8 mouse cellular contexts compared by ENCODE assay signal in genomic region chr11:58179563-58179962, GRCm38 (mm10). TPM values are rescaled to one million over a fixed set of nuclear protein-coding genes. Genes with fewer than 3 reads are reported as not detected.
DNase-seq lines count a peak whose midpoint lies in the region; ATAC-seq lines count a peak whose summit lies in the region.

No protein-coding gene starts in this region.

- H3K27ac ChIP-seq in forebrain, embryonic 14.5 days (ENCODE audit: low read depth, low read length): no peak overlapping the region

- H3K4me1 ChIP-seq in forebrain, embryonic 14.5 days (ENCODE audit: control insufficient read depth, insufficient read depth, low read length): no peaks in the 10 kb centered on the region

- H3K36me3 ChIP-seq in forebrain, embryonic 14.5 days (ENCODE audit: control insufficient read depth, insufficient read depth, low read length): peaks cover 50% of the 10 kb centered on the region

- no peak overlapping the region for H3K4me3 ChIP-seq in forebrain, embryonic 14.5 days (ENCODE audit: low read depth, low read length)

- peak; percentile 42; the same call in 1 of the 2 replicates for ATAC-seq in forebrain, embryonic 14.5 days
- ATAC-seq in hematopoietic stem cell, adult 5-6 weeks (replicated peaks in 1 of 2; ENCODE audit: insufficient read depth in 1 of 2, low FRiP score in 2 of 2, low TSS enrichment in 1 of 2, low read depth in 1 of 2, poor library complexity in 2 of 2, severe bottlenecking in 2 of 2): peak; percentile 70 to 84; a peak in 3 of 4 replicates

- H3K4me2 ChIP-seq in forebrain, embryonic 14.5 days (ENCODE audit: low read length): no peak overlapping the region

- H3K9me3 ChIP-seq in forebrain, embryonic 14.5 days (replicated peaks; ENCODE audit: control insufficient read depth, low read length): no peaks in the 10 kb centered on the region

- no peaks in the 10 kb centered on the region for H3K27me3 ChIP-seq in forebrain, embryonic 14.5 days (replicated peaks; ENCODE audit: control insufficient read depth, insufficient read depth, low read length)

- WGBS in forebrain, embryonic 14.5 days: 25% methylated on average over 3 of the region's 3 CpGs

- H3K9ac ChIP-seq in forebrain, embryonic 14.5 days (ENCODE audit: low read length): no peak overlapping the region

- DNase-seq in Muller cell, postnatal 12 days (ENCODE audit: inconsistent ontology term): peak; percentile 75
- peak; percentile 85 for DNase-seq in c-Kit-positive CD71-negative TER-119-negative erythroid progenitor cells, embryonic 14.5 days (ENCODE audit: low read depth)
- DNase-seq in forebrain, embryonic 14.5 days (ENCODE audit: low spot score): peak; percentile 86
- peak; percentile 86 for DNase-seq in layer of hippocampus, adult 9-11 months
- peak; percentile 86 for DNase-seq in lung, postnatal 10 days
- peak; percentile 68 for DNase-seq in right cerebral cortex, postnatal 25 days
- DNase-seq in urinary bladder, postnatal 4 days (ENCODE audit: low spot score in 2 of 2): peak; percentile 34 to 63

RNA-seq across cellular contexts. Expression of gene Mrpl22, which starts 8.1 kb away (rescaled TPM):
- polyA plus RNA-seq in forebrain, embryonic 14.5 days (2014; fragmentation: Nextera tagmentation; extraction: Ambion mirVana): 107 and 138 TPM in 2 replicates
- total RNA-seq in hematopoietic stem cell, adult 5-6 weeks (2017): 57.3 and 68.1 TPM in 2 replicates

RNA-seq across cellular contexts. Expression of gene Gemin5, which starts 11.2 kb away (rescaled TPM):
- polyA plus RNA-seq in forebrain, embryonic 14.5 days (2014; fragmentation: Nextera tagmentation; extraction: Ambion mirVana): 15.0 and 15.2 TPM in 2 replicates
- total RNA-seq in hematopoietic stem cell, adult 5-6 weeks (2017): 28.0 and 30.4 TPM in 2 replicates

RNA-seq across cellular contexts. Expression of gene Igtp, which starts 19.8 kb away (rescaled TPM):
- polyA plus RNA-seq in forebrain, embryonic 14.5 days (2014; fragmentation: Nextera tagmentation; extraction: Ambion mirVana): 1.4 and 1.6 TPM in 2 replicates
- total RNA-seq in hematopoietic stem cell, adult 5-6 weeks (2017): 29.5 and 30.8 TPM in 2 replicates

RNA-seq across cellular contexts. Expression of gene Irgm2, which starts 19.9 kb away (rescaled TPM):
- polyA plus RNA-seq in forebrain, embryonic 14.5 days (2014; fragmentation: Nextera tagmentation; extraction: Ambion mirVana): 0.57 and 0.63 TPM in 2 replicates
- 26.0 and 28.2 TPM in 2 replicates for total RNA-seq in hematopoietic stem cell, adult 5-6 weeks (2017)
